Mouse (Mus musculus) adipocyte (in vitro differentiated cells): ENCODE results near the gene Olfr1393.
"Not testable (repeated sequence)": the region's sequence is repeated elsewhere in the genome, so short reads cannot be mapped to it uniquely, and the experiment has no call there.

ENCODE experiments used
- DNase-seq: peaks from one replicate; pipeline ENCODE4 v3.0.0-alpha.2; 2016; ENCODE audit warnings: low spot score

Gene Olfr1393

DNA sequence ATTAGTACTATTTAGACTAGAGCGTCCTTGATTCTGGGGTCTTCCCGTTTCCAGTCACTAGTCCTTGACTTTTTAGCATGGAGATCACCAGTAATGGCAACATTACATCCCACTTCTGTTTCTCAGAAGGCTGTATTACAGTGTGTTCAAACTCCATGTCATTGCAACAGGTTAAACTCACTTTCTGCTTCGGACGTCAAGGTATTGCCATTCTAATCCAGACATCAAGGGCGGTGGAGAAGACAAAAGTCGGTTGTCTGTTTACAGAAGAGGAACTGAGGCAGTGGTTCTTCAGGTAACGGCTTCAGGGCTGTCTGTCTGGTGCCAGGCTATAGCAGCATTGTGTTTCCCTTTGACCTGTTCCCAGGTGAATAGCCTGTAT is 26.7 kb upstream of the Olfr1393 start:
- no peak for DNase-seq

DNA sequence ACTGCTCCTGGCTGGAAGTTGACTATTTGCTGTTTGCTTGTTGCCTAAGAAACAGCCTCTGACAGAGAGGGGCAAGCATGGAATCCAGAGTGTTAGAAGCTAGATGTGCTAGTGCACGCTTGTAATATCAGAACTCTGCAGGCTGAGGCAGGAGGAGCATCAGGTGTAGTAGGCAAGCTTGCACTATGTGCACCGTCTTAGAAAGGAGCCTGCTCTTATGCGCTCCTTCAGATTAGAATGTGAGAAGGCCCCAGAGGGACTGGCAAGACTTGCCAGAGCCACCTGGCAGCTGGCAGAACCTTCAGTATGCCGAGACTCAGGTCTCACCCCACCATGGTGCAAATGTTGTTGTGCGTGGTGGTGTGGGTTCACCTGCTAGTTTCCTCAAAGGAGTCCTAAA is 26.1 kb upstream of the Olfr1393 start:
- DNase-seq: no peak

DNA sequence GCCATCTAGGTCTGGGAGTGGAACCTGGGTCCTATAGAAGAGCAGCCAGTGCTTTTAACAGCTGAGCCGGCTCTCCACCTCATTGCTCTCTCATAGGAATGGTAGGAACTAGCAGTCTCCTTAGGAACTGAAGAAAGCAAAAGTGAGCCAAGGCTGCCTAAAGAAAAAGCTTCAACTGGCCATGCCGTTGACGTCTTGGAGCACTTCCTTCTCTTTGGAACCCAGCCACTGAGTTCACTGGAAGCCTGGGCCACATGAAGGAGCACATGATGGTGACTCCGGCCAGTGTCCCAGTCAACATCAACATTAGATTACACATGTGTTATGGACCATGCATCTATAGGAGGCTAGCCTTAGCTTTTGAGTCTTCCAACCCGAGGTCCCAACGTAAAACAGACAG is 25.1 kb upstream of the Olfr1393 start:
- DNase-seq: peak; percentile 72

DNA sequence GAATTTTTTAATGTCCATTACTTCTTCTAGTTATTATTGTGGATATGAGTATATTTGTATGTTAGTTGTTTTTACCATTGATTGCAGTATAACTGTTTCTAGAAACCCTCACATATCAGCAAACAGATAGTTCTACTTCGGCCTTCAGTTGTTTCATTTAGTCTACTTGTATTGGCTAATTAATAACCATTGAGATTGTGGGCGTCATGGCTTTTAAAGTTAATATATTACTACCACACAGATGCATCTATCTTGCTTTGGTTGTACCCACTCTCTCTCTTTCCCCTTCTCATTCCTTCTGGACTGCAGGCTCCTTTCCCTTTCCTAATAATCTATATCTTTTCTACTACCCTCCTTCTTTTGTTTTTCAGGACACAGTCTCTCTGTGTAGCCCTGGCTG is 18.8 kb upstream of the Olfr1393 start:
- DNase-seq: no peak

DNA sequence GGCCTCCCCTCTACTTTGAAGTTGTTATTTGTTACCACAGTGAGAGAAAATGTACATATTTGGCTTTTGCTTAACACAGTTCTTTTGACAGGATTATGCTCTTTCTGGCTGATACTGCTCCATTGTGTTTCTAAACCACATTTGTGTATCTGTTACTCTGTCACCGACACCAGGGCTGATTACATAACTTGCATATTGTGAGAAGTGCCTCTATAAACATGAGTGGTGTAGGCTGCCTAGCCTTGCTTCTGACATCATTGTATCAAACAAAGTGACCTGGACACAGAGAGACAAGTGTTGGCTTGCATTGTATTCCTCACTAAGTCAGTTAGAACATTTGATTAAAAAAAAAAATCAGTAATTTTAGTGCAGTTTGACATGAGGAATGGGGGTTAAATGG is 18.3 kb upstream of the Olfr1393 start:
- DNase-seq: no peak

DNA sequence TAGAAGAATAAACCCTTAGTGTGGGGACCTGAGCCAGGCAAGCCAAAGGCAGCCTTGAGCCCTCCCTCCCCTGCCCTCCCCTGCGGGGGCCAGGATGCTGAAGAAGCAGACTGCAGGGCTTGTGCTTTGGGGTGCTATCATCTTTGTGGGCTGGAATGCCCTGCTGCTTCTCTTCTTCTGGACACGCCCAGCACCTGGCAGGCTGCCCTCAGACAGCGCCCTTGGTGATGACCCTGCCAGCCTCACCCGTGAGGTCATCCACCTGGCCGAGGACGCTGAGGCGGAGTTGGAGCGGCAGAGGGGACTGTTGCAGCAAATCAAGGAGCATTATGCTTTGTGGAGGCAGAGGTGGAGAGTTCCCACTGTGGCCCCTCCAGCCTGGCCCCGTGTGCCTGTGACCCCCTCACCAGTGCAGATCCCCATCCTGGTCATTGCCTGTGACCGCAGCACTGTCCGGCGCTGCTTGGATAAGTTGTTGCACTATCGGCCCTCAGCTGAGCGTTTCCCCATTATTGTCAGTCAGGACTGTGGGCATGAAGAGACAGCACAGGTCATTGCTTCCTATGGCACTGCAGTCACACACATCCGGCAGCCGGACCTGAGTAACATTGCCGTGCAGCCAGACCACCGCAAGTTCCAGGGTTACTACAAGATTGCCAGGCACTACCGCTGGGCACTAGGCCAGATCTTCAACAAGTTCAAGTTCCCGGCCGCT is 17.3 kb upstream of the Olfr1393 start:
- DNase-seq: no peak

DNA sequence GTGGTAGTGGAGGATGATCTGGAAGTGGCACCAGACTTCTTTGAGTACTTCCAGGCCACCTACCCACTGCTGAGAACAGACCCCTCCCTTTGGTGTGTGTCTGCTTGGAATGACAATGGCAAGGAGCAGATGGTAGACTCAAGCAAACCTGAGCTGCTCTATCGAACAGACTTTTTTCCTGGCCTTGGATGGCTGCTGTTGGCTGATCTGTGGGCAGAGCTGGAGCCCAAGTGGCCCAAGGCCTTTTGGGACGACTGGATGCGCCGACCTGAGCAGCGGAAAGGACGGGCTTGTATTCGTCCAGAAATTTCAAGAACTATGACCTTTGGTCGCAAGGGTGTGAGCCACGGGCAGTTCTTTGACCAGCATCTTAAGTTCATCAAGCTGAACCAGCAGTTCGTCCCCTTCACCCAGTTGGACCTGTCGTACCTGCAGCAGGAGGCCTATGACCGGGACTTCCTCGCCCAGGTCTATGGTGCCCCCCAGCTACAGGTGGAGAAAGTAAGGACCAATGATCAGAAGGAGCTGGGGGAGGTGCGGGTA is 16.7 kb upstream of the Olfr1393 start:
- DNase-seq: no peak

DNA sequence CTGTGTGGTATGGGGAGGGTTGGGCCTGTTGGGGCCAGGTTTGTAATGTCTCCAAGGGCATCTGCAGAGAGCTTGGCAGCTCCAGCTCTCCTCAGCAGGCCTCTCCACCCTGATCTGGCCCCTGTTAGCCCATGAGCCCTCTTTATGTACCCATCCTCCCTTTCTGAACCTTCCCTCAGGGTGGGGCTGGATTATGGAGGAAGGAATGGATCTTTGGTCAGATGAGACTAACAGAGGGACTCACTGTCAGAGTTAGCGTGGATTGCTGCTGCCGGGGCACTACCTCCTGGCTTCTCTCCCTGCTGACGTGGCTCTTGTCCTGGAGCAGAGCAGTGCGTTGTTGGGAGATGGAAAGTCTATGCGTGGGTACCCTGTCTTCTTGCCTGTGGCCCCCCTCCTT is 15.8 kb upstream of the Olfr1393 start:
- no peak for DNase-seq

DNA sequence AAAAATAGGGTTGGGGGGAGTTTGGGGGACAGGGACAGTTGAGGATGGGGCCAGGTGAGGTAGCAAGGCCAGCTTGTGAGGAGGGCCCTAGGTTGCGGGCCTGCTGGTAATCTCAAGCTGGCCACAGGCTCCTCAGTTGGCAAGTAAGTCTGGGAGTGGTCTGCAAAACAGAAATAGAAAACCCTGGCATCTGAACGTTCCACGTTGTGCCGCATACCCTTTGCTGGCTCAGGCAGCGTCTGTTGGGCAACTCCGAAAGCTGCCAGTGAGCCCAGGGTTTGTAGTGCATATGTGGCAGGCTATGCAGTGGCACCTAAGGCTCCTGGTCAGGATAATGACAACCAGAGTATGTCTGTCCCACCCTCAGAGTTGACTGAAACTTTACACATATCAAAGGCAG is 15.0 kb upstream of the Olfr1393 start:
- DNase-seq: no peak

DNA sequence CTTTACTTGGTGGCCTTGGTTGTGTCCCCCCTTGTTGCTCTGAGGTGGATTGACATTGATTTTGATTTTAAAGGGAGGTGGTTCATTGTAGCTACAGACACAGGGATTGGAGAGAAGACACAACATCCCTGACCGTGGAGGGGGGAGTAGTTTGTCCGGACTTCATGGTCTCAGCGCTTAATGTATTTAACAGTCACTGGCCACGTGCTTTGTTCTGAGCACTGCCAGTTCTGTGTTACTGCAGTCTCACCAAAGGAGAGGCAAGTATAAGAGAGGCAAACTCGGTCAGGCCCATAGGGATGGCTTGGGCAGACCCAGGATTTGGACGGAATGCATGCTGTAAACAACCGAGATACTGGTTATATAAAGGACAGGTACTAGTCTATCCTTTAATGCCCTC is 14.0 kb upstream of the Olfr1393 start:
- no peak for DNase-seq

DNA sequence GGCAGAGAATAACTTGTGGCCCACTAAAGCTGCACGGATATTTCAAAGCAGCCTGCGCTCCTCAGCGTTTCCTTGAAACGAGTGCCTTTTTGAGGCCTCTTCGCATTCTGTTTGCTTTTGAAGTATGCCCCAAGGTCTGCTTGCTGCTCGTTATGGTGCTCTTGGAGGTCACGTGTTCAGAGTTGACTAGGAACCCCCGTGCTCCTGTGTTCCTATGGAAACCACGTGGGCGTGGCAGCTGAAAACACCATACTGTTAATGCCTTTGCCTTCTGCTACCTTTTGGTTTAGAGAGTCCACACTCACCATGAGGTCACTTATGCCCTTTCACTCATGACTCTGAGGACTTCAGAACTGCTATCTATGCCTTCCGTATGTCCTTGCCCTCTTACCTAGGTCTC is 13.5 kb upstream of the Olfr1393 start:
- DNase-seq: no peak

DNA sequence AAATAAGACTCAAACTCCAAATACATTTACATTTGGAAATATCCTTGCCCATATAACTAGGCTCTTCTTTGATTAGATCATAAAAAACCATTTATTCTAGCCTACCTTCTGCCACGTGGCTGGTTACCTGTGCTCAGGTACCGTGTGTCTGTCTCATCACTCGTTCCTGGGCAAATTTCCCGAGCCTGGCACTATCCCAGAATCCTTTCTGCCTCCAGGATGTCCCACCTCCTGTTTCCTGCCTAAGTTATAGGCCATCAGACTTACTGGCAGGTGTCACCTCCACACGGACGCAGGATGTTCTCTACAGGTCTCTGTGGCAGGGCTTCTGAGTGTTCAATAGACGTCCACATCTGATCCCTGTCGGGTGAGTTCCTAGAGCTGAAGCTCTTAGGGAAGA is 13.0 kb upstream of the Olfr1393 start:
- DNase-seq: no peak

DNA sequence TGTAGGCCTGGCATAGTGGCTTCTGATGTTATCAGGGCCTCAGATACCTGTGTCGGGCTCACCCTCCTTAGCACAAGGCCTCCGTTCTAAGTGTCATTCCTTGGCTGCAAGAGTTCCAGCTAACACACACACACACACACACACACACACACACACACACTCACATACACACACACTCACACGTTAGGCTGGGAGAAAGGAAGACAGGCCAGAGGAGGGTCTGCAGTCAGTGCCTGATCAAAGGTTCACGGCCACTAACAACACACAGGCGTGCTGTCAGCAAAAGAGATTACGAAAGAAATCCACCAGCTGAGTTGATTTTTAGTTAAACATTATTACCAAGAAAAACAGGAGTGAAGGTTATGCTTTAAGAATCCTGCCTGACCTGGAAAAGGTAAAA is 11.4 kb upstream of the Olfr1393 start:
- no peak for DNase-seq

DNA sequence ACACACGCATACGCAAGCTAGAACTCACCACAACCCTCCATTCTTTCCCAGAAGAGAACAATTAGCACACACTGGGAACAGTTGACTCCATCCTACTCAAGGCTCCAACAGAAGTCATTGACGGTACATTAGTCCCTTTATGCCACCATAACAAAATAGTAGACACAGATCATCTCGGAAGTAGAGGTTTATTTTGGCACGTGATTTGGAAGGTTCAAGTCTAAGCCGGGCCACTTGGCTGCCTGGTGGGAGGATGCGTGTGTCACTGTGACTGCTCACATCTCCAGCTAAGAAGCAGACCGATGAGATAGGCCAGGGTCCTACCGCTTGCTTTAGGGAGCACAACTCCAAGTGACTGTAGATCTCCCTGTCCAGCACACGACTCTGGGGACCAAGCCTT is 10.8 kb upstream of the Olfr1393 start:
- DNase-seq: peak; percentile 43

DNA sequence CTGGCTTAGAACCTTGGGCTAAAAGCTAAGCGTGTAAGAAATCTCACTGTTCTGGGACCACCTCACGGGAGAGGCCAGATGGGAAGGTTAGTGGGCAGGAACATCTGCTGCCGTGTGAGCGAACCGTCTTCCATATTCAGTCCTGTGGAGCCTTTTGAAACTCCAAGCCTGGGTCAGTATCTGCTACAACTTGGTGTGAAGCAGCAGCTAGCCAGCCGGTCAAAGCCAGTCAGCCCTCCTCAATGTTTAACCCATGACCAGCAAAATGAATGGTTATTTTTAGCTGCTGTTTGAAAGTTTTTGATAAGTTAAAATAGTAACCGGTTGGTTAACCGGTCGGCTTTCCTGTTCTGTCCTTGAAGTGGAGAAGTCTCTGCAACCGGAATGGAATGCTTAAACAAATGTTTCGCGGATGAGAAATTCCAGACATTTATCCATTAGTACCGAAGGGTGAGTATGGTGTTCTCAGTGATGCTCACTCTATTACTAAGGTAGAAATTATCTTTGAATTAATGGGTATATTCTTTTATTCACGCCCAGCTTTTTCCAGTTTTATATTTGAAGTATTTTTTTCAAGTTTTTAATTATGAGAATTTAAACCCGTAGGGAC is 10.0 kb upstream of the Olfr1393 start:
- no peak for DNase-seq

DNA sequence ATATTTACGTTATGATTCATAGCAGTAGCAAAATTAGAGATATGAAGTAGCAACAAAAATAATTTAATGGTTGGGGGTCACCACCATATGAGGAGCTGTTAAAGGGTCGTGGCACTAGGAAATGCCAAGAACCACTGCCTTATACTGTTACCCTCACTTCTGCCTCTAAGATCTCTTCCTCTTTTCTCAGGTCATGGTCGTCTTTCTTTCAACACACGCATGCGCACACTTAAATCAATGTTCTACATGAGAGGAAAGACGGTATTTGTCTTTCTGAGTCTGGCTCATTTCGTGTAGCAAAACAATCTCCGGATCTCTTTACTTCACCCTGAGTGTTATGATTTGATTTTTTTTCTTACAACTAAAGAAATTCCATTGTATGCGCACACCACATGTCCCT is 8.3 kb upstream of the Olfr1393 start:
- no peak for DNase-seq

DNA sequence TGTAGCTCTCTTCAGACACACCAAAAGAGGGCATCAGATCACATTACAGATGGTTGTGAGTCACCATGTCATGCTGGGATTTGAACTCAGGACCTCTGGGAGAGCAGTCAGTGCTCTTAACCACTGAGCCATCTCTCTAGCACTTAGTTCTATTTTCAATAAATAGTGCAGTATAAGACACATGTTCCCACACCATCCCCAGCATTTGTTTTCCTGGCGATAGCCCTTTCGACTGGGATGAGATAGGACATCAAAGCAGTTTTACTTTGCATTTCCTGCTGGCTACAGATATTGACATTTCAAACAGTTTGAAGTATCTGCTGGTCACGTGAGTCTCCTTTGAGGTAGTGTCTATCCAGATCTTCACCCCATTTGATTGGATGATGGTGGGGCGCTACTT is 7.7 kb upstream of the Olfr1393 start:
- DNase-seq: no peak

DNA sequence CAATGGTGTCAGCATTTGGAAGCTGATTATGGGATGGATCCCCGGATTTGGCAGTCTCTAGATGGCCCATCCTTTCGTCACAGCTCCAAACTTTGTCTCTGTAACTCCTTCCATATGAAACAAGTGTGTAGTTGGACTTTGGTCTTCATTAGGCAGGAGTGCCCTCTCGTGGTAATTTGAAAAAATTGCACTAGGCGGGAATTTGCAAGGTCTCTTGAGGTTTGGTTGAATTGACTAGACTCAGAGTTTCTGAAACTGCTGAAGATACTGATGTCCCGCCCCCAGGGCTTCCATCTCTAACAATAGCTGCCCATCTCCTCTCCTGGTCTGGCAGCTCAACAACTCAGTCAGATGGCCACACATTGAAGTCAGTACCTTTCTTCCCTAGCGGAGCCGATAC is 6.8 kb upstream of the Olfr1393 start:
- peak; percentile 80 for DNase-seq

DNA sequence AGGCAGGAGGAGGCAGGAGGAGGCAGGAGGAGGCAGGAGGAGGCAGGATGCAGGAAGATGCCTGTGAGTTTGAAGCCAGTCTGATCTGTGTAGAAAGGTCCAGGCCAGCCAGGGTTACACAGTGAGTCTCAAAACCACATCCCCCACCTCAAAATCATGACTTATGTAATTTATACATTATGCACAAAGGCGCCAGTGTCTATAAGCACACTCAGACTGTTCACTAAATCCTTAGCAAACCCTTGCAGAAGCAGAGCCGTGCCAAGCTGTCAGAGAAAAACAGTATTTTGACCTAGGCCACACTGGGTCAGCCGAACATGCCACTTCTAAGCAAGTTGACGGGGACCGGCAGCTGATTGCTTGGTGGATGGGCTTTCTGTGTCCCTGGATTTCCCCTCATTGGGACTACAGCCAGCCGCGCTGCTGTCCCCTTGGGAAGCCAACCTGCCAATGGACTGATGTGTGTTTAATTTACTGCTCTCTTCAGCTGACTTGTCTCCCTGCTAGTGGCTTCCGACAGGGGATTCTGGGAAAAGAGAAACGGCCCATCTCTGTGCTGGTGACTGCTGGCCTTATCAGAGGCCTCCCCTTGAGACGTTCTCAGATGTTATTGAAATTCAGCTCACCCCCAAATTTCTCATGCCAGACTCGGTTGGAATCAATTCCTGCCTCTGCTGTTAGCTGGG is 4.1 kb upstream of the Olfr1393 start:
- no peak for DNase-seq

DNA sequence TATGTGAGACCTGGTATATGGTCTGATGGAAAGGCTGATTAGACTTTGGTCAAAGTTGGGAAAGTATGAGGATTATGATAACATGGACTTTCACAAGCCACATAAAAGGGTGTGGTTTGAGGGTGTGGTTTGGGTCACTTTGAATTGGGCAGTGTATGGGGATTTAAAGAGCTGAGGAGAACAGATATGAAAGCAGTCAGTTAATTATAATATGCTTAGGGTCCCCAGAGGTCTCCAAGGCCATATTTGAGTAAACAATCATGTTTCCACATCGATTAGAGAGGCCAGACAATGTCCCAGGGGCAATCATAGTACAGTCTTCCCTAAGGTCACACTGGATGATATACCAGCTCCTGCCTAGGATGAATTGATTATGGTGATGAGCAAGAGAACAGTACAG is 6.9 kb downstream of the Olfr1393 start, which contains the start of gene Olfr1392:
TSS of gene Olfr1392 (plus strand) at position 301 of the 400 bp plus-strand sequence.
- not testable (repeated sequence) for DNase-seq

DNA sequence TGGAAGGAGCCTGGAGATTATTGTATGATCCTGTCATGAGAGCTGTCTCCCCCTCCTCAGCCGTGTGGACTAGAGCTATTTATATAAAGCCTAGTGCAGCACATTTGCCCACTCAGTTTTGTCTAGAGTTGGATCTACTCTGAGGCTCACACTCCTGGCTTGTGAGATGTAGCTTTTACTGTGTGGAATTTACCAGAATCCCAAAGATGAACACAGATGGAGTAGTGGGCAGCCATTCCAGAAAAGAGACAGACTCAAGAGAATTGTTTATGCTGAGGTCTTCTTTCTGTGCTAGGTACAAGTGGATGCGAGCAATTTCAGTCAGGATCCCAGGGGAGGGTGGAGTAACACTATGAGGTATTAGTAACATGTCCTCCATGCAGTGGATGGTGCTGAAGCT is 9.1 kb downstream of the Olfr1393 start:
- no peak for DNase-seq

DNA sequence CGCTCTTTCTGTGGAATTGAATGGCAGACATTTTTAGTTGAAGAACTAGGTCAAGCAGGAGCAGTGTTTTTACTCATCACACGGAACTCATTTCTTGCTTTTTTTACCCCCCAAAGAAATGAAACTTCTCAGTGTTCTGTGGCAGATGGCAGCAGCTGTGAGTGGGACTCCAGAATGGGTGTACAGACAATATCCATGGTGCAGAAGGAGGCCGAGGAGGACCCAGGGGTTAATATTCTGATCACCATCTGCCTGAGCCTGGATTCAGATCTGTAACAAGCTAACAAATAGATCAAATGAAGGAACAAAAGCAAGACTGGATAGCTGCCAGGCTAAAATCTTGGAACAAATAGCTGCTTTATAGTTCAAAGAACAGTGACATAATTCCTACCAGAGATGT is 14.7 kb downstream of the Olfr1393 start:
- no peak for DNase-seq

DNA sequence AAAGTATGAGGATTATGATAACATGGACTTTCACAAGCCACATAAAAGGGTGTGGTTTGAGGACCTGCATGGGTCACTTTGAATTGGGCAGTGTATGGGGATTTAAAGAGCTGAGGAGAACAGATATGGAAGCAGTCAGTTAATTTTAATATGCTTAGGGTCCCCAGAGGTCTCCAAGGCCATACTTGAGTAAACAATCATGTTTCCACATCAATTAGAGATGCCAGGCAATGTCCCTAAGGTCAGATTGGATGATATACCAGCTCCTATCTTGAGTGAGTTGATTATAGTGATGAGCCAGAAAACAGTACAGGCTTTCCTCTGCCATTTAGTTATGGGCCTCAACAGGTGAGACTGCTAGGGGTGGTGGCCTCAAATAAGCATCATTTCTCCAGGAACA is 26.3 kb downstream of the Olfr1393 start, which contains the start of gene Olfr10:
TSS of gene Olfr10 (plus strand) at position 301 of the 400 bp plus-strand sequence.
- no peak for DNase-seq
